Mouse (Mus musculus) CH12.LX (cell line): ENCODE measurements at regions not wholly inside any gene's neighbourhood (a gene's known extent, or its start where the extent isn't known, plus 50 kb on each side); places are given as distances from the start of the nearest gene placed in this dataset.

Source experiments
- DNase-seq: peaks from one replicate; pipeline ENCODE4 v3.0.0-alpha.2; 2013; ENCODE audit errors: extremely low read depth
- H3K27ac ChIP-seq: 2 replicates; pipeline ENCODE4 v1.5.1; 2012; ENCODE audit warnings: low read depth, mild to moderate bottlenecking, control low read depth, moderate library complexity; ENCODE audit not compliant: insufficient read depth
- H3K27me3 ChIP-seq: replicated peaks from 2 replicates; pipeline ENCODE3; 2012; ENCODE audit warnings: inconsistent platforms
- H3K36me3 ChIP-seq, 2 experiments: replicated peaks in 1 of 2; 2 replicates each; pipeline versions ENCODE3 to v1.6.1; 2012; ENCODE audit warnings: inconsistent platforms in 1 of 2, low read length in 1 of 2, mild to moderate bottlenecking in 1 of 2, mixed read lengths in 1 of 2, moderate library complexity in 1 of 2; ENCODE audit not compliant: control insufficient read depth in 1 of 2, insufficient read depth in 1 of 2
- H3K4me1 ChIP-seq, 2 experiments: 2 replicates each; pipeline ENCODE4 v1.6.1; 2012; ENCODE audit warnings: inconsistent platforms in 1 of 2, moderate library complexity in 1 of 2; ENCODE audit not compliant: insufficient read depth in 2 of 2, control insufficient read depth in 1 of 2
- H3K4me2 ChIP-seq: 2 replicates; pipeline ENCODE4 v1.6.1; 2012; ENCODE audit warnings: low read depth, mild to moderate bottlenecking, control low read depth; ENCODE audit not compliant: poor library complexity, insufficient read depth, severe bottlenecking
- H3K4me3 ChIP-seq, 3 experiments: fragments of 150-350 bp in 1 of 3; sonication (generic) in 1 of 3; replicated peaks in 1 of 3; 2 replicates each; pipeline versions ENCODE3 to v1.5.1; 2011 to 2012; ENCODE audit warnings: low read depth in 2 of 3, low read length in 2 of 3, mild to moderate bottlenecking in 2 of 3, moderate library complexity in 2 of 3, control low read depth in 1 of 3, improper control_type of control experiment in 1 of 3, inconsistent platforms in 1 of 3, mixed read lengths in 1 of 3; ENCODE audit not compliant: poor library complexity in 1 of 3
- H3K79me2 ChIP-seq: replicated peaks from 2 replicates; pipeline ENCODE4 v1.6.1; 2012; ENCODE audit warnings: mild to moderate bottlenecking, moderate library complexity; ENCODE audit not compliant: control insufficient read depth, poor library complexity, insufficient read depth, severe bottlenecking; ENCODE audit errors: extremely low read depth
- H3K9ac ChIP-seq: 2 replicates; pipeline ENCODE4 v1.6.1; 2012; ENCODE audit warnings: low read depth, mild to moderate bottlenecking, control low read depth, moderate library complexity; ENCODE audit not compliant: insufficient read depth
- H3K9me3 ChIP-seq: replicated peaks from 2 replicates; pipeline ENCODE3; 2012; ENCODE audit warnings: low read length, inconsistent platforms, mixed read lengths
- CHD1 ChIP-seq: IDR thresholded peaks from 2 replicates; pipeline ENCODE4 v1.6.1; 2012; ENCODE audit warnings: low read depth, low read length, improper control_type of control experiment, inconsistent platforms
- CHD2 ChIP-seq: IDR thresholded peaks from 2 replicates; pipeline ENCODE4 v1.6.1; 2011; ENCODE audit warnings: low read length, improper control_type of control experiment
- CTCF ChIP-seq, 2 experiments: IDR thresholded peaks in 1 of 2; conservative IDR thresholded peaks in 1 of 2; 2 replicates each; pipeline ENCODE4 v1.5.1; 2011 to 2012; ENCODE audit warnings: low read depth in 2 of 2, low read length in 2 of 2, improper control_type of control experiment in 1 of 2, inconsistent platforms in 1 of 2, mild to moderate bottlenecking in 1 of 2, moderate library complexity in 1 of 2
- E2F4 ChIP-seq: IDR thresholded peaks from 2 replicates; pipeline ENCODE4 v1.6.1; 2011; ENCODE audit warnings: low read depth, low read length, improper control_type of control experiment; ENCODE audit not compliant: insufficient replicate concordance
- ELF1 ChIP-seq: IDR thresholded peaks from 2 replicates; pipeline ENCODE4 v1.6.1; 2014; ENCODE audit warnings: low read depth, mild to moderate bottlenecking, inconsistent platforms, low read length, improper control_type of control experiment
- EP300 ChIP-seq: IDR thresholded peaks from 2 replicates; pipeline ENCODE4 v1.6.1; 2011; ENCODE audit warnings: low read length, improper control_type of control experiment
- GABPA ChIP-seq: IDR thresholded peaks from 2 replicates; pipeline ENCODE4 v1.6.1; 2012; ENCODE audit warnings: low read depth, low read length, improper control_type of control experiment, inconsistent platforms; ENCODE audit not compliant: insufficient replicate concordance
- HCFC1 ChIP-seq: IDR thresholded peaks from 2 replicates; pipeline ENCODE4 v1.6.1; 2012; ENCODE audit warnings: low read depth, mild to moderate bottlenecking, inconsistent platforms, low read length, improper control_type of control experiment
- JUND ChIP-seq: conservative IDR thresholded peaks from 2 replicates; pipeline ENCODE4 v1.6.1; 2011; ENCODE audit warnings: low read depth, low read length, improper control_type of control experiment
- KAT2A ChIP-seq: IDR thresholded peaks from 2 replicates; pipeline ENCODE4 v1.6.1; 2012; ENCODE audit warnings: low read length, improper control_type of control experiment, inconsistent platforms; ENCODE audit not compliant: insufficient replicate concordance
- MAX ChIP-seq: IDR thresholded peaks from 2 replicates; pipeline ENCODE4 v1.6.1; 2011; ENCODE audit warnings: low read length, improper control_type of control experiment
- MAZ ChIP-seq: IDR thresholded peaks from 2 replicates; pipeline ENCODE4 v1.6.1; 2012; ENCODE audit warnings: low read depth, mild to moderate bottlenecking, inconsistent platforms, low read length, improper control_type of control experiment, moderate library complexity
- NELFE ChIP-seq: IDR thresholded peaks from 2 replicates; pipeline ENCODE4 v1.6.1; 2011; ENCODE audit warnings: low read depth, low read length, improper control_type of control experiment
- POLR2A ChIP-seq: IDR thresholded peaks from 2 replicates; pipeline ENCODE4 v1.6.1; 2011; ENCODE audit warnings: low read depth, mild to moderate bottlenecking, improper control_type of control experiment, low read length
- POLR2AphosphoS2 ChIP-seq: IDR thresholded peaks from 2 replicates; pipeline ENCODE4 v1.6.1; 2011; ENCODE audit warnings: low read depth, low read length, improper control_type of control experiment
- RAD21 ChIP-seq: IDR thresholded peaks from 2 replicates; pipeline ENCODE4 v1.6.1; 2011; ENCODE audit warnings: low read depth, mild to moderate bottlenecking, low read length, improper control_type of control experiment, moderate library complexity
- RCOR1 ChIP-seq: conservative IDR thresholded peaks from 2 replicates; pipeline ENCODE4 v1.6.1; 2012; ENCODE audit warnings: low read depth, mild to moderate bottlenecking, inconsistent platforms, low read length, improper control_type of control experiment
- SMC3 ChIP-seq: IDR thresholded peaks from 2 replicates; pipeline ENCODE4 v1.6.1; 2011; ENCODE audit warnings: low read depth, low read length, improper control_type of control experiment
- TBP ChIP-seq: conservative IDR thresholded peaks from 2 replicates; pipeline ENCODE4 v1.6.1; 2011; ENCODE audit warnings: low read depth, low read length, improper control_type of control experiment
- TCF12 ChIP-seq: IDR thresholded peaks from 2 replicates; pipeline ENCODE4 v1.6.1; 2014; ENCODE audit warnings: low read depth, mild to moderate bottlenecking, inconsistent platforms, low read length, improper control_type of control experiment
- UBTF ChIP-seq: IDR thresholded peaks from 2 replicates; pipeline ENCODE4 v1.6.1; 2012; ENCODE audit warnings: low read depth, mild to moderate bottlenecking, inconsistent platforms, low read length, improper control_type of control experiment, moderate library complexity
- USF1 ChIP-seq: IDR thresholded peaks from 2 replicates; pipeline ENCODE4 v1.6.1; 2014; ENCODE audit warnings: low read depth, mild to moderate bottlenecking, inconsistent platforms, low read length, improper control_type of control experiment
- USF2 ChIP-seq: conservative IDR thresholded peaks from 2 replicates; pipeline ENCODE4 v1.6.1; 2011; ENCODE audit warnings: low read depth, low read length, improper control_type of control experiment
- ZC3H11A ChIP-seq: IDR thresholded peaks from 2 replicates; pipeline ENCODE4 v1.6.1; 2012; ENCODE audit warnings: low read depth, mild to moderate bottlenecking, inconsistent platforms, low read length, improper control_type of control experiment
- ZKSCAN1 ChIP-seq: IDR thresholded peaks from 2 replicates; pipeline ENCODE4 v1.6.1; 2012; ENCODE audit warnings: low read depth, inconsistent platforms, low read length, improper control_type of control experiment, borderline replicate concordance
- dilution Hi-C: fragments of 300-500 bp; cut with MboI; formaldehyde crosslinking; loops from 2 replicates; pipeline ENCODE4 v1.14.3; 2020; ENCODE audit warnings: low sequenced_read_pairs; ENCODE audit not compliant: extremely low pct_unique_long_range_greater_than_20kb, extremely low pct_ligation_motif_present
- in situ Hi-C: fragments of 300-500 bp; cut with MboI; formaldehyde crosslinking; loops from 3 replicates; pipeline ENCODE4 v1.14.3; 2019; ENCODE audit warnings: low sequenced_read_pairs, low pct_ligation_motif_present, low pct_unique_long_range_greater_than_20kb, mixed read lengths

- Histone ChIP-seq H3K27me3 (no peaks in the 10 kb centered on the region), H3K36me3 (no peaks in the 10 kb centered on the region), H3K4me1 (0 out of 4 replicates have a peak, but pooled peaks cover 0 to 3% of the 10 kb centered on the region in 2 experiments), H3K27ac (no peak overlapping the region), H3K9me3 (no peaks in the 10 kb centered on the region), H3K4me3 (no peak overlapping the region), H3K4me2 (no peak overlapping the region), H3K79me2 (no peaks in the 10 kb centered on the region), H3K9ac (no peak overlapping the region)
- no peak for DNase-seq
- dilution Hi-C loops (no loop called here), in situ Hi-C loops (no loop called here)
- TF ChIP-seq EP300 (no peak), HCFC1 (no peak), TBP (no peak), RCOR1 (no peak), MAX (no peak), CTCF (conservative IDR thresholded peaks at IDR 0.05 in 1 of 2, IDR thresholded peaks at IDR 0.05 in 1 of 2; ENCODE audit: low read depth in 2 of 2, low read length in 2 of 2) (no peak), ELF1 (no peak), CHD1 (no peak), JUND (no peak), KAT2A (no peak), CHD2 (no peak), GABPA (no peak), USF2 (no peak), ZKSCAN1 (no peak), TCF12 (no peak)
Measured at GRCm38 (mm10) chrX:21567971-21568370, 83.6 kb downstream of the Agtr2 start.

- TF ChIP-seq ZC3H11A, result no peak
- TF ChIP-seq POLR2AphosphoS2, result no peak
- TF ChIP-seq TCF12, result no peak
- no peak for TF ChIP-seq RAD21
- TF ChIP-seq RCOR1, result no peak
- TF ChIP-seq NELFE, result no peak
- no peak for TF ChIP-seq CTCF (conservative IDR thresholded peaks at IDR 0.05 in 1 of 2, IDR thresholded peaks at IDR 0.05 in 1 of 2; ENCODE audit: low read depth in 2 of 2, low read length in 2 of 2)
- TF ChIP-seq CHD2, result no peak
- no peak for TF ChIP-seq E2F4
- no peak for TF ChIP-seq MAX
- no peak for TF ChIP-seq POLR2A
- no peak for TF ChIP-seq SMC3
- TF ChIP-seq KAT2A, result no peak
- no peak for TF ChIP-seq USF1
- TF ChIP-seq MAZ, result no peak
- TF ChIP-seq UBTF, result no peak
- no peak for TF ChIP-seq GABPA
- TF ChIP-seq, all 38 proteins: peak for 0
- no peaks in the 10 kb centered on the region for H3K27me3 ChIP-seq
- no peak overlapping the region for H3K9ac ChIP-seq
- H3K4me1 ChIP-seq, result no peaks in the 10 kb centered on the region
- H3K27ac ChIP-seq, result no peak overlapping the region
- no peak overlapping the region for H3K4me3 ChIP-seq
- H3K36me3 ChIP-seq, result no peaks in the 10 kb centered on the region
- no peaks in the 10 kb centered on the region for H3K9me3 ChIP-seq
- no peak for DNase-seq
- dilution Hi-C loops (no loop called here), in situ Hi-C loops (no loop called here)
- H3K79me2 ChIP-seq, result no peaks in the 10 kb centered on the region
- no peak overlapping the region for H3K4me2 ChIP-seq
Measured at GRCm38 (mm10) chrX:21579945-21580344, 95.6 kb downstream of the Agtr2 start.
